Mouse (Mus musculus) neural tube, embryonic 15.5 days (tissue): ENCODE measurements at regions not wholly inside any gene's neighbourhood (a gene's known extent, or its start where the extent isn't known, plus 50 kb on each side); places are given as distances from the start of the nearest gene placed in this dataset.

ENCODE experiments used
- ATAC-seq: fragments of 200-750 bp; cut with Nextera tagmentation; 2 replicates; pipeline ENCODE4 v1.8.0; 2017; ENCODE audit warnings: mild to moderate bottlenecking, moderate TSS enrichment, moderate library complexity; ENCODE audit not compliant: low FRiP score
- H3K27ac ChIP-seq: fragments of 300-500 bp; sonication (generic); replicated peaks from 2 replicates; pipeline ENCODE4 v1.5.1; 2015; ENCODE audit warnings: mild to moderate bottlenecking, inconsistent platforms
- H3K27me3 ChIP-seq: fragments of 300-500 bp; sonication (generic); replicated peaks from 2 replicates; pipeline ENCODE4 v1.6.1; 2015; ENCODE audit warnings: inconsistent platforms
- H3K36me3 ChIP-seq: fragments of 300-500 bp; sonication (generic); 2 replicates; pipeline ENCODE4 v1.6.1; 2015; ENCODE audit warnings: inconsistent platforms
- H3K4me1 ChIP-seq: fragments of 300-500 bp; sonication (generic); 2 replicates; pipeline ENCODE4 v1.6.1; 2015; ENCODE audit warnings: inconsistent platforms
- H3K4me2 ChIP-seq: fragments of 300-500 bp; sonication (generic); 2 replicates; pipeline ENCODE4 v1.6.1; 2015; ENCODE audit warnings: inconsistent platforms, mild to moderate bottlenecking, moderate library complexity
- H3K4me3 ChIP-seq: fragments of 300-500 bp; sonication (generic); replicated peaks from 2 replicates; pipeline ENCODE4 v1.5.1; 2015; ENCODE audit warnings: mild to moderate bottlenecking, inconsistent platforms
- H3K9ac ChIP-seq: fragments of 300-500 bp; sonication (generic); replicated peaks from 2 replicates; pipeline ENCODE4 v1.6.1; 2015; ENCODE audit warnings: mild to moderate bottlenecking, inconsistent platforms
- H3K9me3 ChIP-seq: fragments of 300-500 bp; sonication (generic); replicated peaks from 2 replicates; pipeline ENCODE4 v1.6.1; 2016; ENCODE audit warnings: inconsistent platforms
- WGBS: fragments of 180-500 bp; shearing (Covaris S2); methylation state at CpG from one replicate; pipeline ENCODE4 v1.1.7; 2015; ENCODE audit warnings: mixed read lengths; 5-methylcytosine and 5-hydroxymethylcytosine counted together

GRCm38 (mm10) chr5:37895441-37896336 is 71.3 kb upstream of the Msx1 start:
- H3K4me3 ChIP-seq = no peak overlapping the region
- no peaks in the 10 kb centered on the region for H3K9me3 ChIP-seq
- no peak for ATAC-seq
- 5% methylated on average over 19 of the region's 19 CpGs for WGBS
- peaks cover 81% of the 10 kb centered on the region for H3K27me3 ChIP-seq
- H3K27ac ChIP-seq = no peak overlapping the region
- peaks cover 25% of the 10 kb centered on the region for H3K4me1 ChIP-seq
- H3K36me3 ChIP-seq = no peaks in the 10 kb centered on the region
- no peak overlapping the region for H3K9ac ChIP-seq
- H3K4me2 ChIP-seq = no peak overlapping the region

GRCm38 (mm10) chr5:37893639-37894550 is 69.5 kb upstream of the Msx1 start:
- no peak overlapping the region for H3K27ac ChIP-seq
- H3K36me3 ChIP-seq = no peaks in the 10 kb centered on the region
- H3K9ac ChIP-seq = 0 out of 2 replicates have a peak overlapping the region, but pooled peaks have one; percentile 10
- H3K27me3 ChIP-seq = peaks cover 77% of the 10 kb centered on the region
- H3K9me3 ChIP-seq = no peaks in the 10 kb centered on the region
- peaks cover 25% of the 10 kb centered on the region for H3K4me1 ChIP-seq
- peak; percentile 34; the same call in 1 of the 2 replicates for ATAC-seq
- peak overlapping the region; percentile 23 for H3K4me3 ChIP-seq
- 5% methylated on average over 36 of the region's 36 CpGs for WGBS
- H3K4me2 ChIP-seq = peak overlapping the region; percentile 53

GRCm38 (mm10) chr5:37890641-37891040 is 66.3 kb upstream of the Msx1 start:
- Histone ChIP-seq H3K4me3 (no peak overlapping the region), H3K27ac (no peak overlapping the region), H3K36me3 (no peaks in the 10 kb centered on the region), H3K4me1 (peaks cover 19% of the 10 kb centered on the region), H3K9me3 (no peaks in the 10 kb centered on the region), H3K9ac (no peak overlapping the region), H3K4me2 (no peak overlapping the region), H3K27me3 (peaks cover 61% of the 10 kb centered on the region)
- WGBS = 58% methylated on average over 11 of the region's 11 CpGs
- no peak for ATAC-seq

- no peak for ATAC-seq
- no peaks in the 10 kb centered on the region for H3K9me3 ChIP-seq
- 54% methylated on average over 2 of the region's 2 CpGs for WGBS
- H3K9ac ChIP-seq = no peak overlapping the region
- H3K4me3 ChIP-seq = no peak overlapping the region
- no peaks in the 10 kb centered on the region for H3K4me1 ChIP-seq
- H3K36me3 ChIP-seq = no peaks in the 10 kb centered on the region
- no peak overlapping the region for H3K27ac ChIP-seq
- no peaks in the 10 kb centered on the region for H3K27me3 ChIP-seq
- no peak overlapping the region for H3K4me2 ChIP-seq
Measured at GRCm38 (mm10) chr5:37879668-37880380, 55.4 kb upstream of the Msx1 start.

GRCm38 (mm10) chr5:37876240-37876639 is 51.9 kb upstream of the Msx1 start:
- 64% methylated on average over 4 of the region's 4 CpGs for WGBS
- peaks cover 4% of the 10 kb centered on the region; the same call in 1 of the 2 replicates for H3K27me3 ChIP-seq
- H3K4me1 ChIP-seq = 0 out of 2 replicates have a peak, but pooled peaks cover 2% of the 10 kb centered on the region
- H3K27ac ChIP-seq = no peak overlapping the region
- no peak for ATAC-seq
- H3K36me3 ChIP-seq = no peaks in the 10 kb centered on the region
- no peak overlapping the region for H3K4me3 ChIP-seq
- H3K9me3 ChIP-seq = no peaks in the 10 kb centered on the region
- H3K4me2 ChIP-seq = no peak overlapping the region
- no peak overlapping the region for H3K9ac ChIP-seq

GRCm38 (mm10) chr5:37875452-37875851 is 51.1 kb upstream of the Msx1 start:
- H3K36me3 ChIP-seq = no peaks in the 10 kb centered on the region
- ATAC-seq = no peak
- H3K4me3 ChIP-seq = no peak overlapping the region
- no peak overlapping the region for H3K27ac ChIP-seq
- H3K9me3 ChIP-seq = no peaks in the 10 kb centered on the region
- H3K9ac ChIP-seq = no peak overlapping the region
- H3K4me1 ChIP-seq = 0 out of 2 replicates have a peak, but pooled peaks cover 2% of the 10 kb centered on the region
- H3K27me3 ChIP-seq = peaks cover 4% of the 10 kb centered on the region; the same call in 1 of the 2 replicates
- no peak overlapping the region for H3K4me2 ChIP-seq
- 84% methylated on average over 13 of the region's 13 CpGs for WGBS

GRCm38 (mm10) chr5:37874784-37875281 is 50.5 kb upstream of the Msx1 start:
- H3K9me3 ChIP-seq = no peaks in the 10 kb centered on the region
- no peak overlapping the region for H3K9ac ChIP-seq
- peaks cover 4% of the 10 kb centered on the region; the same call in 1 of the 2 replicates for H3K27me3 ChIP-seq
- H3K4me3 ChIP-seq = no peak overlapping the region
- 0 out of 2 replicates have a peak, but pooled peaks have one; percentile 35 for ATAC-seq
- 60% methylated on average over 6 of the region's 6 CpGs for whole genome bisulfite sequencing
- H3K4me1 ChIP-seq = 0 out of 2 replicates have a peak, but pooled peaks cover 2% of the 10 kb centered on the region
- no peak overlapping the region for H3K27ac ChIP-seq
- no peak overlapping the region for H3K4me2 ChIP-seq
- no peaks in the 10 kb centered on the region for H3K36me3 ChIP-seq
